Mouse (Mus musculus) olfactory bulb, adult 2 months (tissue): ENCODE data around the gene Des.

Experiments used
- CTCF ChIP-seq: fragments of 200-500 bp; IDR thresholded peaks from 2 replicates; pipeline ENCODE4 v1.5.1; 2012; ENCODE audit warnings: low read depth, mild to moderate bottlenecking, low read length, moderate library complexity; ENCODE audit not compliant: insufficient read depth
- POLR2A ChIP-seq: fragments of 200-500 bp; IDR thresholded peaks from 2 replicates; pipeline ENCODE4 v1.6.1; 2012; ENCODE audit warnings: mild to moderate bottlenecking, low read depth, low read length, moderate library complexity; ENCODE audit not compliant: insufficient read depth

GRCm38 (mm10) chr1:75358009-75358408 is 2.1 kb upstream of the Des start:
- TF ChIP-seq CTCF (no peak), POLR2A (no peak)
